Mouse (Mus musculus) hematopoietic stem cell, adult 5-6 weeks (primary cell): ENCODE data around the gene Fbp1. TPM values are rescaled to one million over a fixed set of nuclear protein-coding genes. Genes with fewer than 3 reads are reported as not detected.
A peak's percentile ranks its signal among the peaks of the same experiment; 100 is the strongest.
"Not testable (repeated sequence)": the region's sequence is repeated elsewhere in the genome, so short reads cannot be mapped to it uniquely, and the experiment has no call there.

Experiments
- ATAC-seq, 2 experiments: fragments of 125-278 bp in 1 of 2; replicated peaks in 1 of 2; 2 replicates each; pipeline ENCODE4 v1.8.0; 2016 to 2017; ENCODE audit warnings: inconsistent platforms in 2 of 2, mild to moderate bottlenecking in 2 of 2, moderate number of reproducible peaks in 2 of 2, low read depth in 1 of 2, moderate TSS enrichment in 1 of 2; ENCODE audit not compliant: low FRiP score in 2 of 2, poor library complexity in 2 of 2, severe bottlenecking in 2 of 2, insufficient read depth in 1 of 2, low TSS enrichment in 1 of 2
- total RNA-seq: library from RNA; stranded (forward); fragments of 172-1452, 232-1000 nt; gene quantifications from 2 replicates; pipeline ENCODE4 v1.2.3, GENCODE M21; 2017

The Fbp1 gene
- 6.1 and 14.9 TPM in 2 replicates for total RNA-seq

DNA sequence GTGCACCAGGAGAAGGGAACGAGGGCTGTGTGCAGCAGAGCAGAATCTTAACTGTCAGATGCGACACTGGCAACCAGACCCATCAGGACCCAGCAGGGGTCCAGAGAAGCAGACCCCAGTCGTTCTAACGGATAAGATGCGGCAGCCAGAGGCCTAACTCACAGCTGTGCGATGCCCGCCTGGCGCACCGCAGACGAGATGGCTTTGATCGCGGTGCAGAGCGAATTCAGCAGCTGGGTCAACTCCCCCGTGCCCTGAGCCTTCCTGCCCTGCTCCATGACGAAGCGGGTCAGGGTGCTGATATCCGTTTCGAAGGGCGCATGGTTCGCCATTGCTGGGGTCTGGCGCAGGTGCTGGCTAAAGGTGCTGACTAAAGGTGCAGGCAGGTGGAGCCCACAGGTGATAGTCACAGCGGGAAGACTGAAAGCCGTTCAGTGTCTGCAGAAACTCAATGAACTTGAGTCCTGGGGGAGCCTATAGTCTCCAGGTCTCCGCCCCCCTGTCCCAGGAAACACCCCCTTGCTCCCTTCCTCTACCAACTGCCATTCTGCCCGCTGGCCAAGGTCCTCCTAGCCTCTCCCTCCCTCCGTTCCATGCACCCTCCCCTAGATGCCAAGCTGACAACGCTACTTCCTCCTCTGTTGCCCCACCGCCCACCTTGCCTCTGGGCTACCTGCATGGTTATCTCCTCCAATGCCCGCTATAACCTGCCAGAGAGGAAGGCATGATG lies at the start of gene Fbp1:
Gene Fbp1 (minus strand): TSS at position 571 of the 730 bp plus-strand sequence.
- peak; percentile 80 for ATAC-seq

GRCm38 (mm10) chr13:62932452-62932851 lies 44.4 kb upstream of the Fbp1 start:
- no peak for ATAC-seq

GRCm38 (mm10) chr13:62929766-62930389 lies 41.8 kb upstream of the Fbp1 start:
- ATAC-seq = no peak

DNA sequence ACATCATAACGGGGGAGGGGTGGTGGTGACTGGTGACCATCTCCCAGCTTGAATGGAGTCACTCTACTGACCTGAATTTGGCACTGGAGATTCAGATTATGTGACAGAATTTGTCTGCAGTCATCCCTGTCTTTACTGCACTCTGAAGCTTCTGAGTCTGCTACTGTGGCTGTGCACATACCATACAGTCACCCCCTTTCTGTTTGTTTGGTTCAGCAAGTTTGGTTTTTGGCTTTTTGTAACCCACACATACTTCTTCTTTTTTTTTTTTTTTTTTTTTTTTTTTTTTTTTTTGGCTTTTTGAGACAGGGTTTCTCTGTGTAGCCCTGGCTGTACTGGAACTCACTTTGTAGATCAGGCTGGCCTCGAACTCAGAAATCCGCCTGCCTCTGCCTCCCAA lies 41.1 kb upstream of the Fbp1 start:
- not testable (repeated sequence) for ATAC-seq

DNA sequence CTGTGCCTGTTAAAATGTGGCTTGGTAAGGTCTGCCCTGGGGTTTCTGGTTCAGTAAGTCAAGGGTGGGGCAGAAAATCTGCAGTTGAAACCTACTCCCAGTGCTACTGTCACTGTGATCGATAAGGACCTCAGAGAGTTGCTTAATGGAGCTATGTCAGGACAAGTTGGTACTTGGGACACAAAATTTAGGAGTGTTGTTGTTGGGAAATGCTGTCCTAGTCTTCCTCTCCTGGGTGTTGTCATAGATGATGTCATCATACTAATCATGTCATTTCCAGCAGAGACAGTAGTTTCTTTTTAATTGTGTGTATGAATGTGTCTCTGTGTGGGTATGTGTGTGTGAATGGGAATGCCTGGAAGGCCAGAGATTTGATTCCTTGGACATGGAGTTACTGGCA lies 39.4 kb upstream of the Fbp1 start:
- ATAC-seq = no peak; a peak in 1 of 4 replicates

DNA sequence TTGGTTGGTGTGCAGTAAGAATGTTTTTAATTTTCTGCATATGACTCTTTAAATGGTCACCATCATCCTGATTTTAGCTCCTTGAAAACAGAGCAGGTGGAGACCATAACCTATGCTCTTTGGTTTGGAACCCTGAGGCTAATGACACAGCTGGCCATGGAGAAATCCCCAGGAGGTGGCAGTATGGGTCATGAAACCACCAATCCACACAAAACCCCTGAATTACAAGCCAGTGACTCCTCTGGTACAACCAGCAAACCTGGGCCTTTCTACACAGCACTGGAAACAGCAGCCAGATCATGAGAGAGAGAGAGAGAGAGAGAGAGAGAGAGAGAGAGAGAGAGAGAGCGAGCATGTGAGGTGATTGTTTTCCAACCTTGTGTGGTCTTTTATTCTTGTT lies 38.4 kb upstream of the Fbp1 start:
- ATAC-seq = peak; percentile 68 to 69

- ATAC-seq = no peak
These were observed 35.1 kb upstream of the Fbp1 start for GRCm38 (mm10) chr13:62923182-62923581.

- no peak for ATAC-seq
These were observed 34.6 kb upstream of the Fbp1 start for GRCm38 (mm10) chr13:62922645-62923044.

DNA sequence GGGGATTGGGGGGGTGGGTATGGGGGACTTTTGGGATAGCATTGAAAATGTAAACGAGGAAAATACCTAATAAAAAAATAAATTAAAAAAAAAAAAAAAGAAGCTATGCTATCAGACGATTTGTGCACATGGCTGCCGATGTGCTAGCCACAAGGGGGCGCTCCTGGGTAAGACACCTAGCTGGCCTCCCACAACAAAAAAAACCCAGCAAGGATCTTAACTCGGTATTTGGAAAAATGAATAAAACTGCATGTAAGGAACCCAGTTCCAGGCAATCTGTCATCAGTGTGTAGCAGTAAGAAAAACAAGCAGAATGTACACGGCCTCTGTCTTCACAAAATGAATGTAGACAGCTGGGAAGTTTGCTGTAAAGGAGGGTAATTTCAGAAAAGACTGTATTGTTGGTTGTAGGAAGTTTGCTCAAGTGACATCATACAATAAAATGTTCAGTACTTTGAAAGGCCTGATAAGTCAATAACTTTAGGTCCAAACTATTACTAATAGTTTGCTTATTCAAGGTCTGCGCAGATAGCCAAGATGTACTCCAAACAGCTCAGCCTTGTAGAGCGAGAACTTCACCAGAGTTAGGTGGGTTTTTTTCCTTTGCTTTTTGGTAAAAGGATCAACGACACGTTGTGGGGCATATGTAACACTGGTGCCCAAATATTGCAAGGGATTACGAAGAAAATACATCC lies 31.7 kb upstream of the Fbp1 start:
- peak; percentile 58 to 62; a peak in 1 of 4 replicates for ATAC-seq

DNA sequence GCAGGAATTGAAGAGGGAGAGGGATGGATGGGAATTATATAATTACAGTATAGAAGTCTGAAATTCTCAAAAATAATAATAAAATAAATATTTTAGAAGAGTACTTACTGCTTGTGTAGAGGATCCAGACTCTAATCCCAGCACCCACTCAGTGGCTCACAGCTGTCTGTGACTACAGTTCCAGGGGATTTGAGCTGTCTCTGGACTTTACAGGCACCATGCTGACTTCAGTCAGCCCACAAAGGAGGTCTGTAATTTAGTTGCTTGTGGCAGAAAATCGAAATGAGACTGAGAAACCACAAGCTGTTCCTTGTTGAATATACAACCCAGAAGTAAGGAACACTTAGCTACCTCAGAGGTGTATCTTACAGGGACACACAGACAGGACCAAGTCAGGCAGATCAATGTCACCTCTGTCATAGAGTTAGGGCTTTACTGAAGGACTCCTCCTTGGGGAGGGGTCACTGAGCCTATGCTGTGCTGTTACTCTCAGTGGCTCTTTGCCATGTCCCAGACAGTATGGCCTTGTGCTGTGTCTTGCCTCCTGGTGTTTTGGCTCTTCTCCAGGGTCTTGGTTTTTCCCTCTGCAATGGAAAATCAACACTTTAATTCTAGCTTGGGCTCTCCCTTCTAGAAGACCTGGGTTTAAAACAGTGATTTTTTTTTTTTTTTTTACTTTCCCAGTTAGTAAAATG lies 29.5 kb upstream of the Fbp1 start:
- ATAC-seq = no peak

DNA sequence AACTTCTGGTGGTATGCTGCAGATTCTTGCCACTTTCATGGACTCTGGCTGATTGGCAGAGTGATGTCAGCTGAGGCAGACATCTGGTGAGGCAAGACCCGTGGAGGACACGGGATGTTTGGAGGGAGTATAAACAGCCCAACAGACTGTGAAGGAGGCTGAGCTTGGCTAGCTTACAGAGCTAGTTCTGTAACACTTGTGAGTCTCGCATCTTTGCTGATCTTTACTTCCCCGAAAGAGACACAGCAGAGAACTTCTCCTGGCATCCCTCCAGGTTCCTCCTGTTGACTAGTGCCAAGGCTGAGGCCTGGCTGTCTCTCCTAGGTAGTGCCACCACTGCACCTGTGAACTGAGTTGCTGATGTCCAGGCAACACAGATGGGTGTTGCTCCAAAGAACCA lies 28.6 kb upstream of the Fbp1 start:
- ATAC-seq = no peak

DNA sequence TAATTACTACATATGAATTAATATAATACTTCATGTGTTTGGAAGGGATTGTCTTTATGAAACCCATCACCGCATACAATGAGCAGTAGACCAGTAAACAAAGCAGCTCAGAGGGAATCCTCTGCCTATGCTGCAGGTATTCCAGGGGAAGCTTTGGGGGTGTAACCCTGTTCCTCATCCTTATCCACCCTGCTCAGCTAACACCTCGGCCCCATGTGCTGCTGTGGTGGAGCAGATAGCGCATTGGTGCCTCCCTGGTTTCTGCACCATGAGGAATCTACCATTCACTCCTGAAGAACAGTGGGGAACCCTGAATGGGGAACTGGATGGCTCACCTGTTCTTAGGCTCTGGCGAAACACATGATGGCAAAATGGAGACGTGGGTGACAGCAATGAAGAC lies 23.5 kb upstream of the Fbp1 start:
- no peak; a peak in 1 of 4 replicates for ATAC-seq

- no peak for ATAC-seq
These were observed 22.1 kb upstream of the Fbp1 start for GRCm38 (mm10) chr13:62910206-62910605.

DNA sequence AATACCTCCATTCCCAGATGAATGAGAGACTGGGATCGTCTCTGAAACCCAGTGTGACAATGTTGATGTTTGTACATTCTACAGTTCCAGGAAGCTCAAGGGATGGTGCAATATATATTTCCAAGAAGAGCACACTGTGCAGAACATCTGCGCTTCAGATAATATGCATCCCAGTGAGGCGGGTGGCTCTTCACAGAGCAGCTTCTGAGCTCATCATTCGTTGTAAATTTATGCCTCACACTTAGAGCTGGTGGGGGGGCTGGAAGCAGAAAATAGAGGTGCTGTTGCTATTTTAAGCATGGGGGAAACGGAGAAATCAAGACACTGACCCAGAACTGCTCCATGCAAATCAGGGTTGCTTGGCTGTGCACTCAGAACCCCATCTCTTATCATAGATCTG lies 21.7 kb upstream of the Fbp1 start:
- ATAC-seq = no peak

DNA sequence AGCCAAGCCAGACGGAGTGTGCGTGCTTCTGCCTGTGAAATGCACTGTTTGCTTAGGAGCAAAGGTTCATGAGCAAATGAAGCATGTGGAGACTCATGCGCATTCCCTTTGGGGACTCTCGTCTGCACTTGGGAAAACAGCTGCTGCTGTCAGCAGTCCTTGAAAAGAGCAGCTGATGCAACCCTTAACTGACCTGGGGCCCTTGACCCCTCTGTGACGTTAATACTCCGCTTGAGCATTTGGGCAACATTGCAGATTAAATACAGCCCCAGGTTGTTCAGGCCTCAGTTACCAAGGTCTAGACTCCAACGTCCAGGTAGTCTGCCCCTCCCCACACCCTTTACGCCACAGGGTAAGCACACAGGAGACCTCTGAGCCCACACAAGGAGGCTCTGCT lies 20.1 kb upstream of the Fbp1 start:
- ATAC-seq = no peak

- ATAC-seq = no peak
These were observed 19.6 kb upstream of the Fbp1 start for GRCm38 (mm10) chr13:62907527-62908162.

DNA sequence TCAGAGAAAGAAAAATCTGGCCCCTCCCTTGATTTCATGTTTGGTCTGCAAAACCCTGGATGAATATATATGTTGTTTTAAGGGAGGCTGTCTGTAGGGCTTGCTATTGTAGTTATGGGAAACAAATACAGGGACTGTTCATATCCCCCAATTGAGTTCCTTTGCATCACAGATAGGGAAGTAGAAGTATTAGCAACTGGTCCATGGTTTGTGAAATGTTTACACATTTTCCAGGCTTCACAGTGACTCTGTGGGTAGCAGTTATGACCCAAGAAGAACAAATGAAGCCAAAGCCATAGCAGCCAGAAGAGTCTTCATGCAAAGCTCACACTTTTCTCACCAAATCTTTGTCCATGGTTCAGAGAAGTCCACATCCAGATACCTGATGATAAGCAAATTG lies 13.1 kb upstream of the Fbp1 start:
- peak in 1 of 2 experiments; percentile 48; a peak in 1 of 4 replicates for ATAC-seq
